Mouse (Mus musculus) cerebellum, postnatal 4 days (tissue): ENCODE measurements at regions not wholly inside any gene's neighbourhood (a gene's known extent, or its start where the extent isn't known, plus 50 kb on each side); places are given as distances from the start of the nearest gene placed in this dataset.

Experiments
- DNase-seq, 2 experiments: peaks; one replicate each; pipeline ENCODE4 v3.0.0; 2022; ENCODE audit warnings: low spot score in 2 of 2, mixed read lengths in 1 of 2

- DNase-seq = peak; percentile 24 to 39
These were observed 375.5 kb upstream of the Asap2 start for GRCm38 (mm10) chr12:20614766-20615165.
